Mouse (Mus musculus) G1E (cell line): ENCODE results near the gene Clns1a. TPM values are rescaled to one million over a fixed set of nuclear protein-coding genes. Genes with fewer than 3 reads are reported as not detected.

Experiments used
- ATAC-seq: 2 replicates; pipeline ENCODE4 v1.8.0; 2016; ENCODE audit warnings: mild to moderate bottlenecking; ENCODE audit not compliant: insufficient number of reproducible peaks, poor library complexity, low FRiP score, severe bottlenecking; ENCODE audit errors: extremely low read depth
- DNase-seq: peaks from one replicate; pipeline ENCODE4 v3.0.0; 2012; ENCODE audit warnings: low spot score
- H3K27me3 ChIP-seq: 2 replicates; pipeline ENCODE4 v1.6.1; 2012; ENCODE audit warnings: mild to moderate bottlenecking, low read length, inconsistent platforms; ENCODE audit not compliant: insufficient read depth
- H3K36me3 ChIP-seq: replicated peaks from 2 replicates; pipeline ENCODE3; 2012; ENCODE audit warnings: mild to moderate bottlenecking, inconsistent platforms
- H3K4me1 ChIP-seq: 2 replicates; pipeline ENCODE4 v1.6.1; 2012; ENCODE audit warnings: low read depth, low read length, inconsistent platforms, mixed read lengths; ENCODE audit not compliant: insufficient read depth
- H3K4me3 ChIP-seq: 2 replicates; pipeline ENCODE4 v1.5.1; 2012; ENCODE audit warnings: low read depth, mild to moderate bottlenecking, inconsistent platforms, low read length, moderate library complexity, mixed read lengths
- H3K9me3 ChIP-seq: replicated peaks from 2 replicates; pipeline ENCODE4 v1.6.1; 2012; ENCODE audit warnings: inconsistent platforms
- CTCF ChIP-seq: IDR thresholded peaks from 2 replicates; pipeline ENCODE4 v1.5.1; 2012; ENCODE audit warnings: low read depth, low read length, inconsistent platforms, mixed read lengths
- GATA1 ChIP-seq: IDR thresholded peaks from 2 replicates; pipeline ENCODE4 v1.6.1; 2012; ENCODE audit warnings: borderline replicate concordance, low read length, inconsistent platforms, mixed read lengths
- GATA2 ChIP-seq: IDR thresholded peaks from 2 replicates; pipeline ENCODE4 v1.6.1; 2012; ENCODE audit warnings: low read depth, low read length, inconsistent platforms, borderline replicate concordance
- POLR2AphosphoS5 ChIP-seq: IDR thresholded peaks from 2 replicates; pipeline ENCODE4 v1.6.1; 2012; ENCODE audit warnings: low read depth, low read length, inconsistent platforms; ENCODE audit not compliant: insufficient replicate concordance
- TAL1 ChIP-seq: conservative IDR thresholded peaks from 2 replicates; pipeline ENCODE4 v1.6.1; 2012; ENCODE audit warnings: low read depth, low read length, inconsistent platforms, mixed read lengths
- polyA plus RNA-seq: library from polyadenylated mRNA; stranded (reverse); fragments of >175 nt; gene quantifications from 2 replicates; pipeline ENCODE4 v1.2.3, GENCODE M21; 2012
- total RNA-seq, 2 experiments: library from RNA; stranded (forward) in 1 of 2; stranded (reverse) in 1 of 2; fragments of 200-1000 nt in 1 of 2; fragments of >200 nt in 1 of 2; fragmentation: Nextera tagmentation in 1 of 2; gene quantifications; 2 replicates each; pipeline ENCODE4 v1.2.3; 2014 to 2017

Clns1a gene
- total and polyA plus RNA-seq, 3 experiments, result 52.7 to 130 (median 92.0) TPM

- H3K27me3 ChIP-seq, result no peaks in the 10 kb centered on the region
- peak overlapping the region; percentile 98 for H3K4me3 ChIP-seq
- no peaks in the 10 kb centered on the region for H3K9me3 ChIP-seq
- no peak for DNase-seq
- no peak for ATAC-seq
- H3K36me3 ChIP-seq, result peaks cover 28% of the 10 kb centered on the region
- TF ChIP-seq GATA2, result no peak
- no peak for TF ChIP-seq TAL1
- TF ChIP-seq POLR2AphosphoS5, result no peak
- TF ChIP-seq GATA1, result no peak
- no peak for TF ChIP-seq CTCF
- H3K4me1 ChIP-seq, result peaks cover 73% of the 10 kb centered on the region
Observed at GRCm38 (mm10) chr7:97735021-97735420, 38.6 kb downstream of the Clns1a start.

- no peaks in the 10 kb centered on the region for H3K27me3 ChIP-seq
- TF ChIP-seq GATA1, result no peak
- TF ChIP-seq CTCF, result no peak
- TF ChIP-seq TAL1, result no peak
- no peak for TF ChIP-seq POLR2AphosphoS5
- no peak for TF ChIP-seq GATA2
- H3K4me3 ChIP-seq, result peak overlapping the region; percentile 98
- peaks cover 23% of the 10 kb centered on the region for H3K36me3 ChIP-seq
- no peak for ATAC-seq
- H3K9me3 ChIP-seq, result no peaks in the 10 kb centered on the region
- H3K4me1 ChIP-seq, result peaks cover 69% of the 10 kb centered on the region
- DNase-seq, result no peak
Observed at GRCm38 (mm10) chr7:97735886-97736420, 39.5 kb downstream of the Clns1a start.

- Histone ChIP-seq H3K4me1 (peaks cover 69% of the 10 kb centered on the region), H3K9me3 (no peaks in the 10 kb centered on the region), H3K36me3 (peaks cover 18% of the 10 kb centered on the region), H3K27me3 (no peaks in the 10 kb centered on the region), H3K4me3 (peak overlapping the region; percentile 98)
- DNase-seq (no peak), ATAC-seq (no peak)
- no peak for TF ChIP-seq GATA1
- no peak for TF ChIP-seq CTCF
- TF ChIP-seq GATA2, result no peak
- no peak for TF ChIP-seq POLR2AphosphoS5
- no peak for TF ChIP-seq TAL1
Observed at GRCm38 (mm10) chr7:97737256-97737637, 40.8 kb downstream of the Clns1a start.

GRCm38 (mm10) chr7:97737638-97738456 is 41.4 kb downstream of the Clns1a start, which contains the start of gene Aqp11:
Gene Aqp11, minus strand, starts transcription at chr7:97738289.
- Histone ChIP-seq H3K9me3 (no peaks in the 10 kb centered on the region), H3K27me3 (no peaks in the 10 kb centered on the region), H3K4me3 (peak within 1 kb of the TSS; percentile 98), H3K4me1 (peaks cover 68% of the 10 kb centered on the region), H3K36me3 (peaks cover 19% of the 10 kb centered on the region)
- no peak for TF ChIP-seq TAL1
- no peak for TF ChIP-seq GATA1
- no peak for TF ChIP-seq GATA2
- no peak for TF ChIP-seq CTCF
- no peak for TF ChIP-seq POLR2AphosphoS5
- DNase-seq (peak; percentile 91), ATAC-seq (peak; percentile 73)

- Histone ChIP-seq H3K9me3 (no peaks in the 10 kb centered on the region), H3K4me1 (peaks cover 52% of the 10 kb centered on the region), H3K27me3 (no peaks in the 10 kb centered on the region), H3K4me3 (peak overlapping the region; percentile 0; the same call in 1 of the 2 replicates), H3K36me3 (peaks cover 15% of the 10 kb centered on the region)
- DNase-seq, result no peak
- ATAC-seq, result no peak
- TF ChIP-seq GATA1, result no peak
- TF ChIP-seq POLR2AphosphoS5, result no peak
- TF ChIP-seq CTCF, result no peak
- TF ChIP-seq GATA2, result no peak
- no peak for TF ChIP-seq TAL1
Observed at GRCm38 (mm10) chr7:97740948-97741347, 44.5 kb downstream of the Clns1a start.

GRCm38 (mm10) chr7:97741756-97742291 is 45.4 kb downstream of the Clns1a start:
- ATAC-seq (no peak), DNase-seq (no peak)
- no peak overlapping the region for H3K4me3 ChIP-seq
- TF ChIP-seq TAL1 (0 out of 2 replicates have a peak, but pooled peaks have one; percentile 19), POLR2AphosphoS5 (no peak)
- no peaks in the 10 kb centered on the region for H3K27me3 ChIP-seq
- H3K9me3 ChIP-seq, result no peaks in the 10 kb centered on the region
- peaks cover 15% of the 10 kb centered on the region for H3K36me3 ChIP-seq
- peaks cover 59% of the 10 kb centered on the region for H3K4me1 ChIP-seq

- TF ChIP-seq CTCF (peak; percentile 45; the same call in 1 of the 2 replicates), GATA2 (no peak), TAL1 (no peak)
- ATAC-seq (no peak), DNase-seq (no peak)
- Histone ChIP-seq H3K36me3 (peaks cover 13% of the 10 kb centered on the region), H3K4me1 (peaks cover 75% of the 10 kb centered on the region), H3K4me3 (no peak overlapping the region), H3K27me3 (no peaks in the 10 kb centered on the region), H3K9me3 (no peaks in the 10 kb centered on the region)
Observed at GRCm38 (mm10) chr7:97745299-97745698, 48.9 kb downstream of the Clns1a start.
